Mouse (Mus musculus) lung, postnatal 0 days (tissue): ENCODE results near the gene Sox5. TPM values are rescaled to one million over a fixed set of nuclear protein-coding genes. Genes with fewer than 3 reads are reported as not detected.
A peak's percentile ranks its signal among the peaks of the same experiment; 100 is the strongest.

ENCODE experiments used
- ATAC-seq: fragments of 200-750 bp; cut with Nextera tagmentation; 2 replicates; pipeline ENCODE4 v1.8.0; 2017; ENCODE audit warnings: moderate library complexity
- DNase-seq: peaks from one replicate; pipeline ENCODE4 v3.0.0-alpha.2; 2016; ENCODE audit warnings: low spot score
- H3K27ac ChIP-seq: fragments of 300-500 bp; sonication (generic); 2 replicates; pipeline ENCODE4 v1.5.1; 2014; ENCODE audit warnings: antibody characterized with exemption, mild to moderate bottlenecking, low read length, mixed read lengths
- H3K27me3 ChIP-seq: fragments of 300-500 bp; sonication (generic); replicated peaks from 2 replicates; pipeline ENCODE4 v1.6.1; 2014; ENCODE audit warnings: low read length, mixed read lengths; ENCODE audit not compliant: insufficient read depth
- H3K36me3 ChIP-seq: fragments of 300-500 bp; sonication (generic); 2 replicates; pipeline ENCODE4 v1.6.1; 2014; ENCODE audit warnings: low read length, mixed read lengths; ENCODE audit not compliant: insufficient read depth
- H3K4me1 ChIP-seq: fragments of 300-500 bp; sonication (generic); 2 replicates; pipeline ENCODE4 v1.6.1; 2014; ENCODE audit warnings: antibody characterized with exemption, low read depth, low read length, mixed read lengths; ENCODE audit not compliant: insufficient read depth
- H3K4me2 ChIP-seq: fragments of 300-500 bp; sonication (generic); replicated peaks from 2 replicates; pipeline ENCODE4 v1.6.1; 2014; ENCODE audit warnings: low read depth, mild to moderate bottlenecking, low read length, moderate library complexity, mixed read lengths
- H3K4me3 ChIP-seq: fragments of 300-500 bp; sonication (generic); 2 replicates; pipeline ENCODE4 v1.5.1; 2014; ENCODE audit warnings: low read depth, low read length
- H3K9ac ChIP-seq: fragments of 300-500 bp; sonication (generic); replicated peaks from 2 replicates; pipeline ENCODE4 v1.6.1; 2014; ENCODE audit warnings: low read depth, mild to moderate bottlenecking
- H3K9me3 ChIP-seq: fragments of 300-500 bp; sonication (generic); 2 replicates; pipeline ENCODE4 v1.6.1; 2016; ENCODE audit warnings: low read length, mixed read lengths
- CTCF ChIP-seq: IDR thresholded peaks from 2 replicates; pipeline ENCODE4 v1.5.1; 2016; ENCODE audit warnings: antibody characterized with exemption, mild to moderate bottlenecking
- EP300 ChIP-seq: IDR thresholded peaks from 2 replicates; pipeline ENCODE4 v1.6.1; 2016; ENCODE audit warnings: antibody characterized with exemption, mild to moderate bottlenecking, control low read depth
- WGBS: fragments of 180-500 bp; shearing (Covaris S2); extraction: QIAGEN DNeasy Blood & Tissue Kit; methylation state at CpG from one replicate; pipeline ENCODE4 v1.1.7; 2014; 5-methylcytosine and 5-hydroxymethylcytosine counted together
- polyA plus RNA-seq: library from polyadenylated mRNA; unstranded; fragments of >200 nt; fragmentation: Nextera tagmentation; extraction: Ambion mirVana; gene quantifications from 2 replicates; pipeline ENCODE4 v1.2.1, GENCODE M21; 2015

The Sox5 gene
- polyA plus RNA-seq, 1 experiment from 2014 or later: 9.8 TPM

DNA sequence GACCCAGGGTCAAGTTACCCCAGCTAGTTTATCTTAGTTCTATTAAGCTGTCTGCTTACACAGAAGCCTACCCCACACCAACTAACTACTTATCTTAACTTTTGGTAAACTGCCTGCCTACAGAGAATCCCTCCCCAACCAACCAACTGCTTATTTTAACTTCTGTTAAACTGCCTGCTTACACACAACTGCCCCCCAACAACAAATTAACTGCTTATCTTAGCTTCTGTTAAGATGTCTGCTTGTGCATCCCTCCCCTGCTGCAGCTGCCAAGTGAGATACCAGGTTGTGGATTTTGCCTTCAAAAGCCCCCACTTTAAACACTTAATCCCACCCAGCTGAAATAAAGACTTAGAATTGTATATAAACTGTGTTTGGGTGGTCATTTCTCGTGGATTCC lies 215.9 kb downstream of the Sox5 start:
- H3K9me3 ChIP-seq: no peaks in the 10 kb centered on the region
- no peak overlapping the region for H3K4me3 ChIP-seq
- TF ChIP-seq CTCF: no peak
- TF ChIP-seq EP300: no peak
- H3K9ac ChIP-seq: no peak overlapping the region
- WGBS: 77% methylated on average over 1 of the region's 1 CpGs
- H3K4me2 ChIP-seq: no peak overlapping the region
- DNase-seq: no peak
- no peaks in the 10 kb centered on the region for H3K36me3 ChIP-seq
- H3K27me3 ChIP-seq: no peaks in the 10 kb centered on the region
- H3K4me1 ChIP-seq: no peaks in the 10 kb centered on the region
- no peak overlapping the region for H3K27ac ChIP-seq
- ATAC-seq: no peak

DNA sequence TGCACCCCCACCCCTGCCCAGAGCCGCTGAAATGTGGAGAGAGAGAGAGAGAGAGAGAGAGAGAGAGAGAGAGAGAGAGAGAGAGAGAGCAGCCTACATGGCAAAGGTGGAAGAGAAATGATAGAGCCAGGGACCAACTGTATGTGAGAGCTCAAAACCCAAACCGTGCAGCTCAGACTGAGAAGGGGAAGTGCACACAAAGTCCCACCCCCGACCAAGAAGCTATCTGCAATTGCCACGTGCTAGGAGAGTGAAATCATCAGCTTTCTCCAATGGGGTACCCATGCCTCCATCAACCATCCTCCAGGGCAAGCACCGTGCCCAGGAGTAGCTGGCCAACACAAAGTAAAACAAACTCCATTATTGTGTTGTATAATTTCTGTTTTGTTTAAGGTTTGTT lies 220.1 kb downstream of the Sox5 start:
- Histone ChIP-seq H3K9ac (no peak overlapping the region), H3K36me3 (no peaks in the 10 kb centered on the region), H3K27ac (no peak overlapping the region), H3K27me3 (no peaks in the 10 kb centered on the region), H3K4me1 (no peaks in the 10 kb centered on the region), H3K4me2 (no peak overlapping the region), H3K9me3 (no peaks in the 10 kb centered on the region), H3K4me3 (no peak overlapping the region)
- TF ChIP-seq EP300 (no peak), CTCF (no peak)
- no peak for DNase-seq
- ATAC-seq: no peak
- 60% methylated on average over 5 of the region's 5 CpGs for WGBS

GRCm38 (mm10) chr6:144560211-144560610 lies 221.6 kb downstream of the Sox5 start:
- Histone ChIP-seq H3K9ac (no peak overlapping the region), H3K4me3 (no peak overlapping the region), H3K9me3 (no peaks in the 10 kb centered on the region), H3K4me1 (no peaks in the 10 kb centered on the region), H3K27me3 (no peaks in the 10 kb centered on the region), H3K27ac (no peak overlapping the region), H3K4me2 (no peak overlapping the region), H3K36me3 (no peaks in the 10 kb centered on the region)
- ATAC-seq: no peak
- 87% methylated on average over 3 of the region's 3 CpGs for WGBS
- no peak for TF ChIP-seq CTCF
- no peak for TF ChIP-seq EP300
- DNase-seq: no peak

DNA sequence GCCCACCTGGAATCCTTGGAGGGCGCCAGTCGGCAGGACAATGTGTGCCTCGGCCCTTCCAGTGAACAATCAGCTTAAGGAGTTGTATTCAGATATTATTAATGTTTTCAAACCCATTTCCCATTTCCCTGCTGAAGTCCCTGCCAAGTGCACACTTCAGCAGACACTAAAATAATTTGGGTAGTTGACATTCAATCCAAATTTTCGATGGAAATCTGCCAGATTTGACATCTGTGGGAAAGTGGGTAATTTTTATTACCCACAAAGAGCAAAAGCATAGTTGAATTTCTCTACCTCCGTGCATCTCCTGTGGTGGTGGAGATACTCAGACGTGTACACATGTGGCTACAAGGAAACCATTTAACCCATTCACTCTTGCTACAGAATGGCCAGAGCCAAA lies 228.3 kb downstream of the Sox5 start:
- Histone ChIP-seq H3K4me1 (no peaks in the 10 kb centered on the region), H3K9ac (no peak overlapping the region), H3K4me3 (no peak overlapping the region), H3K36me3 (no peaks in the 10 kb centered on the region), H3K27ac (no peak overlapping the region), H3K4me2 (no peak overlapping the region), H3K27me3 (no peaks in the 10 kb centered on the region), H3K9me3 (no peaks in the 10 kb centered on the region)
- TF ChIP-seq CTCF: no peak
- WGBS: 59% methylated on average over 6 of the region's 6 CpGs
- ATAC-seq (no peak), DNase-seq (no peak)

GRCm38 (mm10) chr6:144548991-144549390 lies 232.8 kb downstream of the Sox5 start:
- H3K27me3 ChIP-seq: no peaks in the 10 kb centered on the region
- no peak overlapping the region for H3K27ac ChIP-seq
- H3K36me3 ChIP-seq: no peaks in the 10 kb centered on the region
- ATAC-seq (no peak), DNase-seq (no peak)
- H3K4me3 ChIP-seq: no peak overlapping the region
- 86% methylated on average over 8 of the region's 8 CpGs for WGBS
- H3K4me2 ChIP-seq: no peak overlapping the region
- H3K9me3 ChIP-seq: no peaks in the 10 kb centered on the region
- no peak overlapping the region for H3K9ac ChIP-seq
- no peaks in the 10 kb centered on the region for H3K4me1 ChIP-seq
- TF ChIP-seq EP300 (no peak), CTCF (no peak)

DNA sequence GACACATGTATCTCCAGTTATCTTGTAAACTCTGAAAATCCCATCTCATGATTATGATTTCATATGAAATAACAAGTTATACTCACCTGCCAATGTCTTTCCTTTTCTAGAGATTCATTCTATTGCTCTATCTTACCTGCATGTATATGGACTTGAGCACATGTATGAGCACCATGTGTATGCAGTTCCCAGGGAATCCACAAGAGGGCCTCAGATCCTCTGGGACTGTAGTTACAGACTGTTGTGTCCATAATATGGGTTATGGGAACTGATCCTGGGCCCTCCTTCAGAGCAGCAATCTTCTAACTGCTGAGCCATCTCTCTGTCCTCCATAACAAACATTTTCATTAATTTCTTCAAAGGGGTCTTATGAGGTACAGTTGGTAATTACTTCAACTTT lies 234.6 kb downstream of the Sox5 start:
- no peak for ATAC-seq
- Histone ChIP-seq H3K4me1 (no peaks in the 10 kb centered on the region), H3K9me3 (no peaks in the 10 kb centered on the region), H3K4me3 (no peak overlapping the region), H3K4me2 (no peak overlapping the region), H3K27ac (no peak overlapping the region), H3K9ac (no peak overlapping the region), H3K27me3 (no peaks in the 10 kb centered on the region), H3K36me3 (no peaks in the 10 kb centered on the region)
- TF ChIP-seq CTCF (peak; percentile 28), EP300 (no peak)
- no peak for DNase-seq

GRCm38 (mm10) chr6:144545549-144545948 lies 236.2 kb downstream of the Sox5 start:
- Histone ChIP-seq H3K4me2 (no peak overlapping the region), H3K27ac (no peak overlapping the region), H3K4me3 (no peak overlapping the region), H3K9me3 (no peaks in the 10 kb centered on the region), H3K4me1 (no peaks in the 10 kb centered on the region), H3K36me3 (no peaks in the 10 kb centered on the region), H3K27me3 (no peaks in the 10 kb centered on the region), H3K9ac (no peak overlapping the region)
- DNase-seq: no peak
- WGBS: 93% methylated on average over 8 of the region's 8 CpGs
- TF ChIP-seq CTCF: no peak
- no peak for TF ChIP-seq EP300
- ATAC-seq: no peak
